Mouse (Mus musculus) neural tube, embryonic 11.5 days (tissue): ENCODE results near the gene Garem2. TPM values are rescaled to one million over a fixed set of nuclear protein-coding genes. Genes with fewer than 3 reads are reported as not detected.

Experiments used
- ATAC-seq: fragments of 200-750 bp; cut with Nextera tagmentation; 2 replicates; pipeline ENCODE4 v1.8.0; 2017; ENCODE audit warnings: moderate number of reproducible peaks, mild to moderate bottlenecking, moderate TSS enrichment, moderate library complexity; ENCODE audit not compliant: insufficient read depth, low FRiP score, low TSS enrichment
- DNase-seq: peaks from one replicate; pipeline ENCODE4 v3.0.0-alpha.2; 2015; ENCODE audit warnings: low spot score
- H3K27ac ChIP-seq: fragments of 300-500 bp; sonication (generic); 2 replicates; pipeline ENCODE4 v1.5.1; 2014; ENCODE audit warnings: low read depth, mild to moderate bottlenecking, low read length
- H3K27me3 ChIP-seq: fragments of 300-500 bp; sonication (generic); 2 replicates; pipeline ENCODE4 v1.6.1; 2014; ENCODE audit warnings: mild to moderate bottlenecking, low read length, mixed read lengths; ENCODE audit not compliant: control insufficient read depth, insufficient read depth
- H3K36me3 ChIP-seq: fragments of 300-500 bp; sonication (generic); 2 replicates; pipeline ENCODE4 v1.6.1; 2014; ENCODE audit warnings: mild to moderate bottlenecking, low read length, moderate library complexity, mixed read lengths; ENCODE audit not compliant: control insufficient read depth, insufficient read depth
- H3K4me1 ChIP-seq: fragments of 300-500 bp; sonication (generic); 2 replicates; pipeline ENCODE4 v1.6.1; 2014; ENCODE audit warnings: low read length, mixed read lengths; ENCODE audit not compliant: control insufficient read depth, insufficient read depth
- H3K4me2 ChIP-seq: fragments of 300-500 bp; sonication (generic); 2 replicates; pipeline ENCODE4 v1.6.1; 2014; ENCODE audit warnings: low read depth, mild to moderate bottlenecking, moderate library complexity
- H3K4me3 ChIP-seq: fragments of 300-500 bp; sonication (generic); 2 replicates; pipeline ENCODE4 v1.5.1; 2014; ENCODE audit warnings: low read depth, low read length
- H3K9ac ChIP-seq: fragments of 300-500 bp; sonication (generic); 2 replicates; pipeline ENCODE4 v1.6.1; 2014; ENCODE audit warnings: mild to moderate bottlenecking, low read length
- H3K9me3 ChIP-seq: fragments of 300-500 bp; sonication (generic); 2 replicates; pipeline ENCODE4 v1.6.1; 2016; ENCODE audit warnings: low read length; ENCODE audit not compliant: control insufficient read depth
- WGBS: fragments of 180-500 bp; shearing (Covaris S2); extraction: QIAGEN DNeasy Blood & Tissue Kit; methylation state at CpG from one replicate; pipeline ENCODE4 v1.1.7; 2014; 5-methylcytosine and 5-hydroxymethylcytosine counted together
- polyA plus RNA-seq: library from polyadenylated mRNA; unstranded; fragments of >200 nt; fragmentation: Nextera tagmentation; extraction: Ambion mirVana; gene quantifications from 2 replicates; pipeline ENCODE4 v1.2.1, GENCODE M21; 2014

Garem2 gene
- polyA plus RNA-seq, 1 experiment from 2014 or later: 14.4 TPM

DNA sequence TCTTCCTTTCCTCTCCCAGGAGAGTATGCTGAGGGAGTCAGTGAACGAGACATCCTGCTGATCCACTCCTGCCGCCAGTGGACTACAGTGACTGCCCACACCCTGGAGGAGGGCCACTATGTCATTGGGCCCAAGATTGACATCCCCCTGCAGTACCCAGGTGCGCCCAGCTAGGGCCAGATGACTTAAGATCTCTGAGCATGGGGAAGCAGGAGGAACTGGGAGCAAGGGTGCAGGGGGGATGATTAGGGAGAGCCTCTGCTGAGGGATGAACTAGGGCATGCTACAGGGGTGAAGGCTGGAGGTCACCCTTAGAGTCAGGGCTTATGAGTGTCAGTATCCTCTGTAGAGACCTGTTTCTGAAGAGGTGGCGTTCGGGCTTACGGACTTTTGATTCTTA, 3.3 kb downstream of the Garem2 start:
- no peak overlapping the region for H3K4me3 ChIP-seq
- WGBS: 63% methylated on average over 6 of the region's 6 CpGs
- H3K9me3 ChIP-seq: no peaks in the 10 kb centered on the region
- peaks cover 45% of the 10 kb centered on the region for H3K4me1 ChIP-seq
- no peak overlapping the region for H3K9ac ChIP-seq
- no peaks in the 10 kb centered on the region for H3K36me3 ChIP-seq
- H3K4me2 ChIP-seq: peak overlapping the region; percentile 88; the same call in 1 of the 2 replicates
- no peak overlapping the region; the same call in 1 of the 2 replicates for H3K27ac ChIP-seq
- H3K27me3 ChIP-seq: peaks cover 24% of the 10 kb centered on the region
- ATAC-seq (no peak), DNase-seq (no peak)

DNA sequence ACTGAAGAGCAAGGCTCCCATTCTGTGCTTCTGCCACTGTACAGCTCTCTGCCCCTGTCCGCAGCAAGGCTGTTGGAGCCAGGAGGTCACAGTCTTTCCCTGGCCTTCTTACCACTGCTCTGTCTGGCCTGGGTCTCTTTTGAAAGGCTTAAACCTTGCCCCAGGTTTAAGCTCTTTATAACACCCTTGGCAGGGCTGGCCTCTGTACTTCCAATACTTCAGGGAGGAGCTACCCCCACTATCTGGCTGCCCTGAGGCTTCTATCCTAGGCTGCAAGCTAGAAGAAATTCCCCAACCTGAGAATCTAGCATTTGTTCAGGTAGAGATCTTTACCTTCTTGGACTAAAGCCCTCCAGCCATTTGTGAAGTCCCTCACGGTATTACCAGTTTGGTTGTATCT, 4.9 kb downstream of the Garem2 start:
- peaks cover 32% of the 10 kb centered on the region for H3K27me3 ChIP-seq
- peaks cover 45% of the 10 kb centered on the region for H3K4me1 ChIP-seq
- DNase-seq (no peak), ATAC-seq (no peak)
- no peak overlapping the region for H3K27ac ChIP-seq
- no peak overlapping the region for H3K9ac ChIP-seq
- no peaks in the 10 kb centered on the region for H3K36me3 ChIP-seq
- WGBS: 38% methylated on average over 2 of the region's 2 CpGs
- no peaks in the 10 kb centered on the region for H3K9me3 ChIP-seq
- no peak overlapping the region for H3K4me3 ChIP-seq
- H3K4me2 ChIP-seq: no peak overlapping the region; the same call in 1 of the 2 replicates

DNA sequence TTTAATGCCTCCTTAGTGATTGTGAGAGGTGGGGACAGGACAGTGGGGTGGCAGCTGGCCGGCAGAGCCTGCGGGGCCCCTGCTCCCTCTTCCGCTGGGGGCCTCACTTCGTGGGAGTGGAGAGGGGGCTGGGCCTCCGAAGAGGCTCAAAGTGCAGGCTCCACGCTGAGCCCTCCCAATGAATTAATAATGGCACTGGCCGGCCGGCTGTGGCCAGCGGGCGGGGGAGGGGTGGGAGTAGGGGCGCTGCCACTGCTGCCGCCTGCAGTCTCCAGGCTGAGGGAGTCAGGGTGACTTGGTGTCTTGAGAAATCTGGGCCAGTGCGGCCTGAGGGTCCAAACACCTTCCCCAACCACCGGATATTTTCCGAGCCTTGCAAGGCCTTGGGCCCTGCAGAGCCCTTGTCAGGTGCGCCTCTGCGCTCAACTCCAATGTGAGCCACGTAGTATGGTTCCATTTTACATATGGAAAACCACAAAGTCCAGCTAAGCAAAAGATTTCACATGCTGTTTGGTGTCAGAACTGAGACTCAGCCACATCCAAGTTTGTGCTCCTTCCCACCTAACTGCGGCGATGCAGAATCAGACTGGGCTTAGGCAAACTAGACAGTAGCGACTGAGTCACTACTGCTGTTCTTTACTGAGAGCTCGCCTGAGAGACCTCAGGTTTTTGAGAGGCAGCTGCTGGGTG, 5.6 kb downstream of the Garem2 start:
- Histone ChIP-seq H3K36me3 (no peaks in the 10 kb centered on the region), H3K4me3 (peak overlapping the region; percentile 9), H3K9ac (peak overlapping the region; percentile 40; the same call in 1 of the 2 replicates), H3K4me1 (peaks cover 45% of the 10 kb centered on the region), H3K4me2 (peak overlapping the region; percentile 40), H3K9me3 (no peaks in the 10 kb centered on the region), H3K27me3 (peaks cover 28% of the 10 kb centered on the region), H3K27ac (peak overlapping the region; percentile 34)
- WGBS: 2% methylated on average over 21 of the region's 22 CpGs
- no peak for ATAC-seq
- DNase-seq: peak; percentile 63

GRCm38 (mm10) chr5:30111126-30111525, 6.2 kb downstream of the Garem2 start:
- Histone ChIP-seq H3K4me1 (peaks cover 42% of the 10 kb centered on the region), H3K27ac (peak overlapping the region; percentile 34), H3K4me3 (peak overlapping the region; percentile 9), H3K36me3 (no peaks in the 10 kb centered on the region), H3K9ac (peak overlapping the region; percentile 40; the same call in 1 of the 2 replicates), H3K4me2 (peak overlapping the region; percentile 40), H3K27me3 (peaks cover 21% of the 10 kb centered on the region), H3K9me3 (no peaks in the 10 kb centered on the region)
- ATAC-seq (peak; percentile 14; the same call in 1 of the 2 replicates), DNase-seq (peak; percentile 85)
- 1% methylated on average over 18 of the region's 18 CpGs for WGBS

GRCm38 (mm10) chr5:30111771-30112170, 6.8 kb downstream of the Garem2 start:
- 72% methylated on average over 3 of the region's 3 CpGs for WGBS
- no peak for ATAC-seq
- H3K27me3 ChIP-seq: peaks cover 17% of the 10 kb centered on the region
- no peak overlapping the region for H3K4me3 ChIP-seq
- no peak overlapping the region for H3K27ac ChIP-seq
- DNase-seq: no peak
- H3K36me3 ChIP-seq: no peaks in the 10 kb centered on the region
- H3K9ac ChIP-seq: no peak overlapping the region
- peaks cover 36% of the 10 kb centered on the region for H3K4me1 ChIP-seq
- no peaks in the 10 kb centered on the region for H3K9me3 ChIP-seq
- H3K4me2 ChIP-seq: peak overlapping the region; percentile 40

DNA sequence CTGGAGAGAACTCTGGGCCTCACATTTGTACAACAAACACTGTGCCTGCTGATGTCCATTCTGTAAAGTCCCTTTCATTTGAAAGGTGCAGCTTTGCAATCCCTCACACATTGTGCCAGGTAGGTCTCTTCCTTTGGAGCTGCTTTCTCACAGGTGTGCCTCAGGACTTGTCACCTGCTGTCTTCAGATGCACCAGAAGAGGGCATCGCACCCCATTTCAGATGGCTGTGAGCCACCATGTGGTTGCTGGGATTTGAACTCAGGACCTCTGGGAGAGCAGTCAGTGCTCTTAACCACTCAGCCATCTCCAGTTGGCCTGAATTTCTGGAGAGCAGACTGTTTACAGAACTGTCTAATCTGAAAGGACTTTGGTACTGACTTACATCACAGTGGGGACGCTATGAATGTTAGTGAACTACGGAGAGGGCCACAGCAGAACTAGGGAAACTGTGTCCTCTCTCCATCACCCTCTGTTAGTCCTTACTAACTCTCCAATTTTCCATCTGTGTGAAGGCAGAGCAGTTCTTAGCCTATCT, 7.6 kb downstream of the Garem2 start:
- Histone ChIP-seq H3K4me1 (peaks cover 28% of the 10 kb centered on the region), H3K4me2 (no peak overlapping the region), H3K27me3 (peaks cover 16% of the 10 kb centered on the region), H3K9me3 (no peaks in the 10 kb centered on the region), H3K27ac (no peak overlapping the region), H3K4me3 (no peak overlapping the region), H3K36me3 (0 out of 2 replicates have a peak, but pooled peaks cover 2% of the 10 kb centered on the region), H3K9ac (no peak overlapping the region)
- ATAC-seq (no peak), DNase-seq (no peak)
- 85% methylated on average over 3 of the region's 3 CpGs for WGBS

DNA sequence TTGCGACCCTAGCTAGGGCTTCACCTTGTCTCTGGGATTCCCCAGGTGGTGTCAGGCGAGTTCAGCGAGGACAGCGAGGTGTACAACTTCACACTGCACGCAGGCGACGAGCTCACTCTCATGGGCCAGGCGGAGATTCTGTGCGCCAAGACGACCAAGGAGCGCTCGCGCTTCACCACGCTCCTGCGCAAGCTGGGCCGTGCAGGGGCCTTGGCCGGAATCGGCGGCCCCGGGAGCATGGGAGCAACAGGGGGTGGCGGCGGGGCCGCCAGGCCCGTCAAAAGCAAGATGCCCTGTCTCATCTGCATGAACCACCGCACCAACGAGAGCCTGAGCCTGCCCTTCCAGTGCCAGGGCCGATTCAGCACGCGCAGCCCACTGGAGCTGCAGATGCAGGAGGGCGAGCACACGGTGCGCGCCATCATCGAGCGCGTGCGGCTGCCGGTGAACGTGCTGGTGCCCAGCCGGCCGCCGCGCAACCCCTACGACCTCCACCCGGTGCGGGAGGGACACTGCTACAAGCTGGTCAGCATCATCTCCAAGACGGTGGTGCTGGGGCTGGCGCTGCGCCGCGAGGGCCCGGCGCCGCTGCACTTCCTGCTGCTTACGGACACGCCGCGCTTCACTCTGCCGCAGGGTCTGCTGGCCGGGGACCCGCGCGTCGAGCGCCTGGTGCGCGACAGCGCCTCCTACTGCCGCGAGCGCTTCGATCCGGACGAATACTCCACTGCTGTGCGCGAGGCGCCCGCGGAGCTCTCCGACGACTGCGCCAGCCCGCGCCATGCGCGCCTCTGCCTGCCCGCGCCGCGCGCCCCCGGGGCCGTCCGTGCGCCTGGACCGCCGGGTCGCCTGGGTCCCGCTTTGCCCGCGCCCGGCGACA, 9.2 kb downstream of the Garem2 start:
- peak overlapping the region; percentile 42 for H3K4me3 ChIP-seq
- DNase-seq: peak; percentile 91
- peaks cover 16% of the 10 kb centered on the region for H3K27me3 ChIP-seq
- H3K9me3 ChIP-seq: no peaks in the 10 kb centered on the region
- 0 out of 2 replicates have a peak, but pooled peaks cover 2% of the 10 kb centered on the region for H3K36me3 ChIP-seq
- ATAC-seq: peak; percentile 62; the same call in 1 of the 2 replicates
- peak overlapping the region; percentile 83 for H3K4me2 ChIP-seq
- under 1% methylated on average over 103 of the region's 103 CpGs for WGBS
- peaks cover 21% of the 10 kb centered on the region for H3K4me1 ChIP-seq
- peak overlapping the region; percentile 64 for H3K9ac ChIP-seq
- H3K27ac ChIP-seq: no peak overlapping the region

DNA sequence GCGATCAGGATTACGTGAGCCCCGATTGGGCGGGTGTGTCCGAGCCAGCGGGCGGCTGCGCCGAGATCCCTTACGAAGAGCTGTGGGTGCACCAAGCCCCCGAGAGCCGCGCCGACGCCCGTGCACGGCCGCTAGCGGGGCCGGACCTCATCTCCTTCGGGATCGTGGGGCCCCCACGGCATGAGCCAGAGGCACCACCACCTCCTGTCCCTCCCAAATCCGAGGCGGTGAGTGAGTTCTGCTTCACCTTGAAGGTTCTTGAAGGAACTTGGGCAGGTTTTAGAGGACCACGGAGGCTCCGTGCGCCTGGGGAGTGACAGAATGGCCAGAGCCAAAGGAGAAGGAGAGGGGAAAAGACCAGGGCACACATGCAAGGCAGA, 9.8 kb downstream of the Garem2 start:
- no peak for ATAC-seq
- Histone ChIP-seq H3K27me3 (peaks cover 16% of the 10 kb centered on the region), H3K27ac (no peak overlapping the region)

More for the DNA sequence above, 9.8 kb downstream of the Garem2 start:
- 1% methylated on average over 28 of the region's 28 CpGs for WGBS
- Histone ChIP-seq H3K36me3 (peaks cover 6% of the 10 kb centered on the region; the same call in 1 of the 2 replicates), H3K9me3 (no peaks in the 10 kb centered on the region), H3K4me3 (peak overlapping the region; percentile 42), H3K4me2 (peak overlapping the region; percentile 83), H3K9ac (peak overlapping the region; percentile 11), H3K4me1 (peaks cover 19% of the 10 kb centered on the region)
- DNase-seq: peak; percentile 31
